Mouse (Mus musculus): ENCODE data around the gene Spag9.

The Spag9 gene

DNA sequence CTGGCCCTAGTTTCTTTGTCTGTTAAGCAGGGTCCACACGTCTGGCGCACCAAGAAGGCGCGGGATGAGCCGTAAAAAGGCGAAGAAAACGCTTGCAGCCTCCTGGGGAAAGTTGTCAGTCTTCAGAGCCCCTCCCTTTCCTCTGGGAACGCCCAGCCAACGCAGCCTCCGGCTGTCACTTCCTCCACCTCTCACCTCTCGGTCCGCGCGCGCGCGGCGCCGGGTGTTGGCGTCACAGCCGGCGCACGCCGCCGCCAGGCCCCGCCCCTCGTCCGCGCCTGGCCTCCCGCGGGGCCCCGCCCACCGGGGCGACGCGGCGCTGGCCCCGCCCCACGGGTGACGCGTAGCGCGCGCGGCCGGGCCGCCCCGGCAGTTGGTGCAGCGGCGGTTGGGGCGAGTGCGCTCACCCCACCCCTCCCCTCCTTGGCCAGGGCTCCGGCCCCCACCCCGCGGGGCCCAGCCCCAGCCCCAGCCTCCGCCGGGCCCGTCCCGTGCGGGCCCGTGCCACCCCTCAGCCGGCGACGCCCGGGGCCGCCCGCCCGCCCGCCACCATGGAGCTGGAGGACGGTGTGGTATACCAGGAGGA, at the start of gene Spag9:
TSS of gene Spag9 (plus strand) at position 372 of the 586 bp plus-strand sequence.
- peak; percentile 94 for DNase-seq

DNA sequence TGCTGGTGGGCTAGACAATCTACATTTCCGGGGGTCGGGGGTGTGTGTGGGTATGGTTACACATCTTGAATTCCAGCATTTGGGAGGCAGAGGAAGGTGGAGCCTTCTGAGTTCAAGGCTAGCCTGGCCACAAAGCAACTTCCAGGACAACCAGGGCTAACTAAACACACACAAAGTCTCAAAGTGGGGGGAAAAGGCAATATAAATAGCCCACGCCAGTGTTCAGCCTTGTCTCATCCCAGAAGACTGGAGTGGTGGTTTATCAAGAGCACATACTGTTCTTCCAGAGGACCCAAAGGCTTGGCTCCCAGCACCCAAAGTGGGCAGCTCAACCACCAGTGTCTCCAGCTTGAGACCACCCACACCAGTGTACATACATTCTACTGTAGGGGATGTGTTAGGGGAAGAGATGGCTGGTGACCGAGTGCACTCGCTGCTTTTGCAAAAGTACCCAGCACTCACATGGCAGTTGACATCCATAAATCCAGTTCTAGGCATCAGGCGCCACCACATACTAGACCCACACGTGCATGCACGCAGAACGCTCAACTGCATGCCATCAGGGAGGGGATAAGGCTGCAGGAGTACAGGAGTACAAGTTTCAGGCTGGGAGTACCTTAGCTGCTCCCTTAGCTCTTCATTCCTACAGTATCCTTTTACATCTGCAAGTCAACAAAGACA, 46.9 kb upstream of the Spag9 start:
- no peak for DNase-seq

DNA sequence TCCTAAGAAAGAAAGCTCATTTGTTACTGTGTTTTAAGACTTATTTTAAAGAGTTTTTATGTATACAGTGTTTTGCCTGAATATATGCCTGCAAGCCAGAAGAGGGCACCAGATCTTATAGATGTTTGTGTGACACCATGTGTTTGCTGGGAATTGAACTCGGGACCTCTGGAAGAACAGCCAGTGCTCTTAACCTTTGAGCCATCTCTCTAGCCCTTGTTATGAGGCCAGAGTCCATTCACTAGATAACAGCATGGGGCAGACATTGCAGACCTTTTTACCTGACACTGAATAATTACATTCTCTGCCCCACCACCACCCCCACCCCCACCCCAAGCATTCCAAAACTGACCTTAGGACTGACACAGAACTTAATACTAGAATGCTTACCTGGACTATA, 45.8 kb upstream of the Spag9 start:
- no peak for DNase-seq

DNA sequence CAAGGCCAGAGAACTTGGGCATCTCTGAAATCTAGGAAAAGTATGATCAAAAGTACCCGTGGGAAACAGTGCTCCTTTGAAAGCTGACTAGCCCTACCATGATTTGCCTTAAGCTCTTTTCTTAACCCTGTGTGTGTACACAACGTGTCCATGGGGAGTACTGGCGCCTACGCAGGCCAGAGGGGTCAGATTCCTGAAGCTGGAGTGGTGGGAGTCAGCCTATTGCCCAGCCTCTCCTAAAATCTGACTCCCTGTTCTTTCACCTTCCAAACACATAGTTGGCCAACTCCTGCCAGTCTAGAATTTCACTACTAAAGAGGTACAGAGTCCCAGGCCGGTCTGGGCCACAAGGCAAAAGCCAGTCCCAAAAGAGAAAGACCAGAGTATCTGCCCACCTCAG, 43.5 kb upstream of the Spag9 start:
- no peak for DNase-seq

DNA sequence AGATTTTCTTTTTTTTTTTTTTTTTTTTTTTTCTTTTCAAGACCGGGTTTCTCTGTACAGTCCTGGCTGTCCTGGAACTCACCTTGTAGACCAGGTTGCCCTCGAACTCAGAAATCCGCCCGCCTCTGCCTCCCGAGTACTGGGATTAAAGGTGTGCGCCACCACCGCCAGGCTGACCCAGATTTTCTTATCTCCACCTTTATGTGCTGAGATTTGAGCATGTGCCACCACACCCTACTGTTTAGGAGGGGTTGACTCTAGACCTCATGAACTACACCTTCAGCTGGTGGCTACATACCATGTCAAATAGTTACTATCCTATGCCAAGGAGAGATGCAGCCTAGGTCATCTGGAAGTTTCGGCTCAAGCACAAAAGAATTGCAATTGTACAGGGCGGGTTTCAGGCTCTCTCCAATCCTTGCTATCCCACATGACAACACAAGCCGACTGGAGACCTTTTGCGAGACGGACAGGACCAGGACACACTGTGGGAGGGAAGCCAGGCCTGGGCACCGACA, 41.1 kb upstream of the Spag9 start:
- DNase-seq, result no peak

DNA sequence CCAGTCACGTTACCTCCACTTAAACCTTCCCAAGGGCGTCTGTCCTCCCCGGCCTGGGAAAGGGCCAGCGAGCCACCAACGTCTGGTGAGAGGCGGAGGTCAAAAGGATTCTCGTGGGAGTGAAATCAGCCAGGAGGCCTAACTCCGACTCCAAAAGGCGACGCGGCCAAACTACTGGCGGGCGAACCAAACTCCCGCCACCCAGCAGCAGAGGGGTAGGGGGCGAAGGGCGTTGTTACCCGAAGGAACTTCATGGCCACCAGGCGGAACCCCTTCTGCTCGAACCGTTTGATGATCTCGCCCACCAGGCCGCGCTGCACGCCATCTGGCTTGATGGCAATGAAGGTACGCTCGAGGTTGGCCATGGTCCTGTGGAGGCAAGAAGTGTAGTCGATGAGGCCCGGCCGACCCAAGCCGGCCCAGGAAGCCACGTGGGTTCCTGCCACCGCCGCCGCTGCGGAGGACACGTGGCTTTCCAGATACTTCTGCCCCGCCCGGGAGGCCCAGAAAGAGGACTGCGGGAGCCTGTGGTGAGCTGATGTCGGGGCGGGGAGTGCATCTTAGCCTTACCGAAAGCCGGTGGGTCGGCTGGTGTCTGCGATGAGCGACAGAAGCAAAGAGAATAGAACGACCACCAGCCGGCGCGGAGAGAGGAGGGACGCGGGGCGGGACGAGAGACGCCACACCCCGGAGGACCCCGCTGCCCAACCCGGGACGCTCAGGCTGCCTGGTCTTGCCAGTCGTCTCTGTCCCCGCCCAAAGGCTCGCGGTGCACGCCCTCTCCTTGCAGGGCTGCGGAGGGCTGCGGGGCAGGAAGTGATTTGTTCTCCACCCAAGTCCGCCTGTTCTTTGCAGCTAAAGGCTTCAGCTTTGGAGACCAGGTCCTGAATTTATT, 40.4 kb upstream of the Spag9 start:
- peak; percentile 93 for DNase-seq

DNA sequence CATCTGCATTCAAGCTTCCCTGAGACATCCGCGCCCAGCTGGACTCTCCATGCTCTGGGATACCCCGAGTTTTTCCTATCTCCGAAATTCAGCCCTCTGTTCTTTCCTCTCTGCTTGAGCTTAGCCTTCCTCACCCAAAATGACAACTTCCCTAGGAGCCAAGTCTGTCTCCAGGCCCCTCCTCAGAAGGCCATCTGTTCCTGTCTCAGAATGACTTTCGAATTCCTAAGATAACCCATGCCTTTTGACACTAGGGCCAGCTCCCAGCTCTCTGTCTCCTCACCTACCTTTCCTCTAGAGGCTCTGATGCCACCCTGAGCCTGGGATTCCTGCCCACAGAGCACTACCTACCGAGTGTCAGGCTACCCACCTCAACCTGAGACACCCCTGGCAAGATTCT, 39.7 kb upstream of the Spag9 start, which contains the start of gene Nme2:
TSS of gene Nme2 (minus strand) at position 101 of the 400 bp plus-strand sequence.
- no peak for DNase-seq

DNA sequence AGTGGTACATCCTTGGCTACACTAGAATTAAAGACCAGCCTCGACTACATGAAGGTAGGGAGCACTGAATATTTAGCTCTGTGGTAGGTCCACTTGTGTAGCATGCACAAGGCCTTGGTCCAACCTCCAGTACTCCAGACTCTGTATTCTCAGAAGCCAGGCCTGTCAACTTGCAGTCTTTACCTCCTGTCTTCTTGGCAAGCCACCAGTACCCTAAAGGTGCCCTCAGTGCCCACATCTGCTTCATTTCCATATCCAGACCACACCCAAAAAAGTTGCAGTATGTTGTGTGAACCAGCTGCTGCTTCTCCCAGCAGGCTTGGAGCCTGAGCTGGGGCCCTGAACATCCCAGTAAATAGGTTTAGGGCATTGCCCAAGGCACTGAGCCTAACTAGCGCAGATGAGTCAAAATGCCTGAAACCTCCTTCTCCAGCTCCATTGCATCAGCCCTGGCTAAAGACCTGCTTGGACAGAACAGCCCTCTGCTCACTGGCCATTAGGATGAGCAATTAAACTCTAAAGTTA, 38.8 kb upstream of the Spag9 start:
- DNase-seq, result no peak

DNA sequence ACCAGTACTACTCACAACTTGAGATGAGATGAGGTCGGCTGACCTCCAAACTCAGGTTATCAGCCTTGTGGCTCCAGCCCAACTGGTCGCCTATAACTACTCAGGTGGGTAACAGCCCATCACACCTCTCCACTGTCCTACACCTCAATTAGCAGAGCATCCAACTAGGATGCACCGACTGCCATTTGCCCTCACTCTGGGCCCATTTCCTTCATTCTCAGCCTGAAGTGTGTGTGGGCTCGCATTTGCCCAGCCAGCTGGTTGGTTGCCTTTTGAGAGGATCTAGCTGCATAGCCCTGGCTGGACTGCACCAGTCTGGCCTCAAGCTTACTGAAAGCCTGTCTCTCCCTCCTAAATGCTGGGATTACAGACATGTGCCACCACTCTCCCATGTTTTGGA, 38.1 kb upstream of the Spag9 start:
- DNase-seq, result no peak

DNA sequence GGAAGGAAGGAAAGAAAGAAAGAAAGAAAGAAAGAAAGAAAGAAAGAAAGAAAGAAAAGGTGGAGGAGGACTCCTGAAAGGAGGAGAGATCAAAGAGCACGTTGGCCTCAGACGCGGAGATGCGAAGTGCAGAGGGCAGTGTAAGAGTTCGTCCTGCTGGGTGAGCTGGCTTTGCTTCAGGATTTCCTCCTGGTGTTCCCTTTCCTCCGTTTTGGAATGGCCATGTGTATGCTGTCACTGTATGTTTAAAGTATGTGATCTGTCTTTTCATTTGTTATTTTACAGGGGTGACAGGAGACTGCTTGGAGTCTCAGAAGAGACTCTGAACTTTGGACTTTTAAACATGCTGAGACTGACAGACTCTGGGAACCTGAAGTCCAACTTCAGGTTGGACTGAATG, 34.4 kb upstream of the Spag9 start:
- no peak for DNase-seq

DNA sequence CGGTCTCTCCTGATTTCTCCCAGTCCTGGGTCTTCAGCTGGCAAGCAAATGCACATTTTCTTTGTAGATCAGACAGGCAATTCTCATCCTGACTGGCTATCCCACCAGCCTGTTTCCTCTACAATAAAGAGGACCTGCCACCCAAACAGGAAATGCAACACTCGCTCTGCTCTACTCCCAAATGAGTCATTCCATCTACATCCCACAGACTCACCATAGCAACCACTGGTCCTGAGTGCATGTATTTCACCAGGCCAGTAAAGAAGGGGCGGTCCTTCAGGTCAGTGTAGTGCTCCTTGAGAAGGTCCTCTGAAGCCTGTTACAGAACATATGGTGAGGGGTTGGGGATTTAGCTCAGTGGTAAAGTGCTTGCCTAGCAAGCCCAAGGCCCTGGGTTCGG, 32.9 kb upstream of the Spag9 start:
- DNase-seq, result no peak

DNA sequence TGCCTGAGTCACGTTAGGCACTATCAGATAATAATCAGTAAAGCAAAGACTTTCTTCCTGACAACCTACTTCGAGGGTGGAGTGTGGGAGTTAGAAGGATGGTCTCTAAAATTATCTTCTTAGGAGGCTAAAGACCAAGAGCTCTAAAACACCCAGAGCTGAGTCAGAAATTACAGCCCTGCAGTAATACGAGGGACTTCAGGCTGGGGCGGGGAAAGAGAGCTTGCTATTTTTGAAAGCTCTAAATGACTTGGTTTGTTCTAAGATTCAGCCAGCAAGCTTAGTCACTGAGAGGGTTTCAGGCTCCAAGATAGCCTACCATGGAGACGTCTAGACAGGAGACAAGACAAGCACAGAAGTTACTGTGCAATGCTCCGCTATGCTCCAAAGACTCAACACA, 30.5 kb upstream of the Spag9 start:
- no peak for DNase-seq

DNA sequence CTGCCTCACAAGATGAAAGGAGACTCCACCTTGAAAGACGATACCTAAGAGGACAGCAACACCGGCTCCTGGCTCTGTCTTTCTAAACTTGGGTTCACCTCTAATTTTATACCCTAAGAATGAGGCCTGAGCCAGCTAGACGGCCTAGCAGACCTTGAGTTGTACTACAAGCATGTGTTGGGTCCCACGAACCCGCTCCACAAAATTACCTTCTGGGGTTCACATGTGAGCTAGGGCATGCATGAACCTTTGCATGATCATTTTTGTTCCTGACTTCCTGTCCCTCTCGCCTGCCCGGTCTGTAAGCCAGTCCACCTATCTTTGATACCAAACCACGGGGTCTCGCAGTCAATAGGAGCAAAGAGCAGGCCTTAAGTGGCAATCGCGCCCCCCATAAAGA, 28.5 kb upstream of the Spag9 start:
- DNase-seq, result no peak

DNA sequence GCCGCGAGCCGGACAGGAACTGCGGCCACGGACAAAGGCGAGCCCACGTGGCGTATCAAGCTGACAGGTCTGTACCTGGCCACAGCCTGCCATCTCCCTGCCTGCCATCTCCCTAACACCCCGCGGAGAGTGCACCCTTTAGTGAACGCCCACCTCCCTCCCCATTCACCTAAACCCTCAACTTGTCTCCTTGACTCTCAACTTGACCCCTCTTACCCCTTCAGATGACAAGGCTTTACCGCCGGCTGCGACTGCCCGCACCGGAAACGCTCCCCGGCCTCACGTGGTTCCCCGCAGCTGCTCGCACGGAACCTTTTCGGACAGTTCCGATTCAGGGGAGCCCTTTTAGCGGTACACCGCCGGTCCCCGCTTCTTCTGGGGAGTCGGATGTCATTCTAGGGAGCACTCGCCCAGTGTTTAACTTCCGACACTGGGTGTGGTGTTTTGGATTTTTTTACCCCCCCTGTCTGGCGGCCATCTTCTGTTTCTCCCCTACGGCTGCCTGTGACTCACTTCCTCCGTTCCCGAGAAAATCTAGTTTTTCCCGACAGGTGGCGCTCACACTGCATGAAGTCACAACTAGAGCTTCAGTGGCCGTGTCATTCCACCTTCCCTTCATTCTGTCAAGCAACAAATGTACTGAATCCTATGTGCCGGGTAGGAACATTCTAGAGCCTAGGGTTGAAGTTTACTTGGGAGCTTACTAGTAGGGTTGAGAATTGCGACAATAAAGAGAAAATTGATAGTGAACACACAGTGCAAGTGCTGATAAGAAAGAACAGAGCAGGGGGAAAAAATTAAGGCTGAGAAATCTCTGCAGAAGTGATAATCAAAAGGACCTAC, 27.7 kb upstream of the Spag9 start, which contains the start of the genes Gm20390 and Nme1:
TSS of gene Gm20390 (minus strand) at position 289 of the 843 bp plus-strand sequence.
TSS of gene Nme1 (minus strand) at position 517 of the 843 bp plus-strand sequence.
- DNase-seq, result peak; percentile 96

DNA sequence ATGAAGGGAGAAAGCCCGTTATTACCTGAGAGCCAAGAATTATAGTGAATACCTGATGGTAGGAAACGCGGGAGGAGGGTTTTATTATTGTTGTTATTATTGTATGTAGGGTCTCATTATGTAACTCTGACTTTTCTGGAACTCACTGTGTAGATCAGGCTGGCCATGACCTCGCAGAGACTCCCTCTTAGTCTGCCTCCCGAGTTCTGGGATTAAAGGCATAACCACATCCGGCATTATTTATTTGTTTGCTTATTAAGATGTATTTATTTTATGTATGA, 27.1 kb upstream of the Spag9 start:
- no peak for DNase-seq

DNA sequence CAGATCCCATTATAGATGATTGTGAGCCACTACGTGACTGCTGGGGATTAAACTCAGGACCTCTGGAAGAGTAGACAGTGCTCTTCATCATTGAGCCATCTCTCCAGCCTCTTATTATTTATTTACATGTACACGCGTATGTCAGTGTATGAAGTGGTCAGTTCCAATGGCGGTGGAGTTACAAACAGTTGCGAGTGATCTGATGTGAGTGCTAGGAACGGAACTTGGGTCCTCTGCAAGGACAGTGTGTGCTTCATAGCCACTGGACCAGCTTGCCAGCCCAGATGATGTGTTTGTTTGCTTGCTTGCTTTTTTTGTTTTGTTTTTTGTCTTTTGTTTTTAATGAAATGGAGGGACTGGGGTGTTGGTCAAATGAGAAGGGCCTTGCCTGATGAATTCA, 26.7 kb upstream of the Spag9 start:
- DNase-seq, result no peak

DNA sequence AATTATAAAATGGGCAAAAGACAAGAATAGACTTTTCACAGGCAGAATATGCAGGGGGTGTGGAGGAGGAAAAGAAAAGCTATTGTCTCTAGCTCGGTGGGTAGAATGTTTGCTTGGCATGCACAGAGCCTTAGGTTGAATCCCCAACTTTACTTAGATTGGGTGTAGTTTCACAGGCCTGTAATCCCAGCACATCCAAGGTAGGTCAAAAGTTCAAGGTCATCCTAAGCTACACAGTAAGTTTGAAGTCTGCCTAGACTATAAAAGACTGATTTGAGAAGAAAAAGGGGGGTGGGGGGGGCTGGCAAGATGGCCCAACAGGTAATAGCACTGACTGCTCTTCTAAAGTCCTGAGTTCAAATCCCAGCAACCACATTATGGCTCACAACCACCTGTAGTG, 26.1 kb upstream of the Spag9 start:
- no peak for DNase-seq

DNA sequence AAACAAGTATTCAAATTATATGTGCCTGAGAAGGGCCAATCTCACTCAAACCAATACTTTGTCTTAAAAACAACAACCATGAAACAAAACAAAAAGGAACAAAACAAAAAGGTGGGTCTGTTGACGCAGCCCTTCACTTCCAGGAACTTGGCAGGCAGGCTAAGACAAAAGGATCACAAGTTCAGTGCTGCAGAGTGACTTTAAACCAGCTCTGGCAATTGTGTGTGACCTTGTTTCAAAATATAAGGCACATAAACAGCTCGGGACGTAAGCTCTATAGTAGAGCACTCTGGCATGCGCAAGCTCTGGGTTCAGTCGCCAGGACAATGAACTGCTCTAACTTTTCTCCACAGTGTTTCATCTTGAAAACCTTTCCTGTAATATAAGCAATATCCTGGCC, 22.9 kb upstream of the Spag9 start:
- no peak for DNase-seq

DNA sequence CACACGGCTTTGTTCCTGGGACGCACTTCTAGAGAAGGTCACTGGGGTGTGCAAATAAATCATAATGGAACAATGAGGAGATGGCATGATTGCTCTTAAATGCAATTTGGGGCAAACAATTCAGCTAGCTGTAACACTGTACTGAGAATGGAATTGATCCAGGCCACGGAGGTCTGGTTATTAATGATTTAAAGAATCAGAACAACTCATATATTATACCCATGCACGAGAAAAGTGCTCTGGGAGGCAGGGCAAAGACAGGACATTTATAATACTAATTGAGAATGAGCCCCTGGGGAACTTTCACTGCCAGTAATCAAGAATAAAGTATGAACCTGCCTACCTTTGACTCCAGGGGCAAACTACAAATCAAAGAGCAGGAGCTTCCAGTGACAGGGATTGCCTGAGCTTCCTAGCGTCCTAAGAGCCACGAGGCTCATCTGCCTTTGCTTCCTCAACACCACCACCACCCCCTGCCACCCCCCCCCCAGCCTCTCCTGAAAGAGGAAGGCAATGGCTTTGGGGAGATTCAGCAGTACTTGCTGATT, 16.3 kb upstream of the Spag9 start:
- no peak for DNase-seq

DNA sequence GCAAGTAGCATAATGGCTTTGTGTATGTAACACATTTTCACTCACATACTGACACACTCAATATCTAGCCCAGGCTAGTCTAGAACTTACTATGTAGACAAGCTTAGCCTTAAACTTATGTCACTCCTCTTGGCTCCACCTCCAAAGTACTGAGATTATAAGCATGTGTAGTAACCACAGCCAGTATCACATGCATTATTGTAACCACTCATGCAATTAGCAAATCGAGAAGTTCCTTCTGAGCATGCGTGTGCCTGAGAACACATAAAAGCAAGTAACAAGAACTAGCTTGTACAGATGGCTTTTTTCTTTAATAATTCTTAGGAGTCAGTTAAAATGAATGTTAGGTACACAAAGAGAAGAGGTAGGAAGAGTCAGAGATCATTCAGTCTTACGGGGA, 11.3 kb upstream of the Spag9 start:
- DNase-seq, result no peak

DNA sequence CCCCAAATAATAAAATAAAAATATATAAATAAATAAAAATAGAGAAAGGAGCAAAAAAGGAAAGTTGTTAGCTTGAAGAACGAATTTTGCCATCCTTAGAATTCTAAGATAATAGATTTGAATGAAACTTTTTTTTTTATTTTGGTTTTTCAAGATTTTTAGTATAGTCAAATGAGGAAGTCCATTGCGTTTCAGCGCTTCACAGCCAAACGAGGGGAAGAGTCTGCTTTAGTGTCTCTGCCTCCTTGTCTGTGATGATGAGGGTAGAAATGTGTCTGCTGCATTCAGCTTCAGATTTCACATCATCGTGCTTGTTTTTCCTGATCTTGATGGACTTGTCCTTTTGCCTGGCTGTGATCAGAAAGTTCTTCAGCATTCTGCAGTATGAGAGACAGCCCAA, 10.6 kb upstream of the Spag9 start:
- no peak for DNase-seq

DNA sequence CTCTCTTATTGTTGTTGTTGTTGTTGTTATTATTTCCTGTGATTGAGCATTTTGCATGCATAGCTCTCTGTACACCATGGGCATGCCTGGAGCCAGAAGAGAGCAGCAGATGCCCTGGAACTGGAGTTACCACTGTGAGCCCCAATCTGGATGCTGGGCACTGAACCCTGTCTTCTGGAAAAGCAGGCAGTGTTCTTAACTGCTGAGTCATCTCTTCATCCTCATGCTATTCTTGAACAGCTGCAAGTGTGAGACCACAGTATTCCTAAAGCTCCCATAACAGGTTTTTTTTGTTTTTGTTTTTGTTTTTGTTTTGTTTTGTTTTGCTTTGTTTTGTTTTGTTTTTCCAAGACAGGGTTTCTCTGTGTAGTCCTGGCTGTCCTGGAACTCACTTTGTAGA, 9.6 kb upstream of the Spag9 start:
- no peak for DNase-seq
